Mouse (Mus musculus) heart, embryonic 14.5 days (tissue): ENCODE results near the gene Slc2a4. TPM values are rescaled to one million over a fixed set of nuclear protein-coding genes. Genes with fewer than 3 reads are reported as not detected.

Experiments
- ATAC-seq: fragments of 200-750 bp; cut with Nextera tagmentation; 2 replicates; pipeline ENCODE4 v1.8.0; 2017; ENCODE audit warnings: low read depth, moderate TSS enrichment; ENCODE audit not compliant: insufficient number of reproducible peaks, insufficient read depth, low FRiP score
- H3K27ac ChIP-seq, 2 experiments: fragments of 200-500 bp in 1 of 2; fragments of 300-500 bp in 1 of 2; sonication (generic) in 1 of 2; replicated peaks in 1 of 2; 2 replicates each; pipeline ENCODE4 v1.5.1; 2012 to 2014; ENCODE audit warnings: low read depth in 2 of 2, low read length in 2 of 2, control low read depth in 1 of 2, mild to moderate bottlenecking in 1 of 2, mixed read lengths in 1 of 2; ENCODE audit not compliant: control insufficient read depth in 1 of 2, insufficient read depth in 1 of 2
- H3K27me3 ChIP-seq: fragments of 300-500 bp; sonication (generic); 2 replicates; pipeline ENCODE4 v1.6.1; 2014; ENCODE audit warnings: mild to moderate bottlenecking, low read length, control low read depth; ENCODE audit not compliant: control insufficient read depth, insufficient read depth
- H3K36me3 ChIP-seq: fragments of 300-500 bp; sonication (generic); 2 replicates; pipeline ENCODE4 v1.6.1; 2014; ENCODE audit warnings: mild to moderate bottlenecking, control low read depth, low read length, mixed read lengths; ENCODE audit not compliant: control insufficient read depth, insufficient read depth
- H3K4me1 ChIP-seq, 2 experiments: fragments of 200-500 bp in 1 of 2; fragments of 300-500 bp in 1 of 2; sonication (generic) in 1 of 2; 2 replicates each; pipeline ENCODE4 v1.6.1; 2012 to 2014; ENCODE audit warnings: low read length in 2 of 2, control low read depth in 1 of 2, mixed read lengths in 1 of 2; ENCODE audit not compliant: control insufficient read depth in 2 of 2, insufficient read depth in 2 of 2
- H3K4me2 ChIP-seq: fragments of 300-500 bp; sonication (generic); 2 replicates; pipeline ENCODE4 v1.6.1; 2014; ENCODE audit warnings: mild to moderate bottlenecking, low read length
- H3K4me3 ChIP-seq, 2 experiments: fragments of 200-500 bp in 1 of 2; fragments of 300-500 bp in 1 of 2; sonication (generic) in 1 of 2; 2 replicates each; pipeline ENCODE4 v1.5.1; 2012 to 2014; ENCODE audit warnings: low read length in 2 of 2, mild to moderate bottlenecking in 2 of 2, control low read depth in 1 of 2, low read depth in 1 of 2, moderate library complexity in 1 of 2; ENCODE audit not compliant: control insufficient read depth in 1 of 2, insufficient read depth in 1 of 2
- H3K9ac ChIP-seq: fragments of 300-500 bp; sonication (generic); 2 replicates; pipeline ENCODE4 v1.6.1; 2014; ENCODE audit warnings: mild to moderate bottlenecking, low read length
- H3K9me3 ChIP-seq: fragments of 300-500 bp; sonication (generic); 2 replicates; pipeline ENCODE4 v1.6.1; 2016; ENCODE audit warnings: low read length, control low read depth; ENCODE audit not compliant: control insufficient read depth
- WGBS: fragments of 180-500 bp; shearing (Covaris S2); extraction: QIAGEN DNeasy Blood & Tissue Kit; methylation state at CpG from one replicate; pipeline ENCODE4 v1.1.7; 2014; 5-methylcytosine and 5-hydroxymethylcytosine counted together
- polyA plus RNA-seq: library from polyadenylated mRNA; unstranded; fragments of >200 nt; fragmentation: Nextera tagmentation; extraction: Ambion mirVana; gene quantifications from 2 replicates; pipeline ENCODE4 v1.2.1, GENCODE M21; 2014

Slc2a4 gene
- polyA plus RNA-seq, 1 experiment from 2014 or later: 28.5 TPM

- Histone ChIP-seq H3K9ac (no peak overlapping the region), H3K27me3 (no peaks in the 10 kb centered on the region), H3K36me3 (peaks cover 16% of the 10 kb centered on the region), H3K4me3 (no peak overlapping the region), H3K4me2 (peak overlapping the region; percentile 76), H3K4me1 (peaks cover 5 to 16% of the 10 kb centered on the region in 2 experiments), H3K27ac (no peak overlapping the region), H3K9me3 (no peaks in the 10 kb centered on the region)
- WGBS: 64% methylated on average over 3 of the region's 3 CpGs
- ATAC-seq: no peak
These were observed 25.2 kb downstream of the Slc2a4 start for GRCm38 (mm10) chr11:69922796-69923195.

GRCm38 (mm10) chr11:69922012-69922756, 25.8 kb downstream of the Slc2a4 start:
- H3K4me3 ChIP-seq: peak overlapping the region; percentile 56 to 85
- peak overlapping the region; percentile 80 for H3K9ac ChIP-seq
- WGBS: 3% methylated on average over 12 of the region's 12 CpGs
- no peaks in the 10 kb centered on the region for H3K9me3 ChIP-seq
- no peak for ATAC-seq
- peaks cover 22% of the 10 kb centered on the region for H3K36me3 ChIP-seq
- no peaks in the 10 kb centered on the region for H3K27me3 ChIP-seq
- H3K27ac ChIP-seq: peak overlapping the region; percentile 98 to 100
- H3K4me2 ChIP-seq: peak overlapping the region; percentile 76
- peaks cover 5 to 16% of the 10 kb centered on the region in 2 experiments for H3K4me1 ChIP-seq

- Histone ChIP-seq H3K27ac (peak within 1 kb of the TSS; percentile 98 to 100), H3K4me2 (peak within 1 kb of the TSS; percentile 98), H3K9ac (peak within 1 kb of the TSS; percentile 95), H3K36me3 (peaks cover 31% of the 10 kb centered on the region), H3K4me1 (peaks cover 5 to 16% of the 10 kb centered on the region in 2 experiments), H3K4me3 (peak within 1 kb of the TSS; percentile 82 to 93), H3K27me3 (no peaks in the 10 kb centered on the region), H3K9me3 (no peaks in the 10 kb centered on the region)
- under 1% methylated on average over 78 of the region's 78 CpGs for WGBS
- ATAC-seq: peak; percentile 97
These were observed 26.6 kb downstream of the Slc2a4 start, which contains the start of gene Eif5a for GRCm38 (mm10) chr11:69921114-69922011. Gene Eif5a (minus strand): TSS chr11:69921958.

- Histone ChIP-seq H3K9ac (peak overlapping the region; percentile 95), H3K9me3 (no peaks in the 10 kb centered on the region), H3K4me3 (peak overlapping the region; percentile 82 to 93), H3K4me2 (peak overlapping the region; percentile 98), H3K27ac (peak overlapping the region; percentile 94 to 96), H3K36me3 (peaks cover 40% of the 10 kb centered on the region), H3K4me1 (peaks cover 7 to 22% of the 10 kb centered on the region in 2 experiments), H3K27me3 (no peaks in the 10 kb centered on the region)
- under 1% methylated on average over 64 of the region's 65 CpGs for WGBS
- peak; percentile 8 for ATAC-seq
These were observed 27.5 kb downstream of the Slc2a4 start for GRCm38 (mm10) chr11:69920266-69921031.

GRCm38 (mm10) chr11:69919661-69920265, 28.2 kb downstream of the Slc2a4 start:
- peak overlapping the region; percentile 82 to 93 for H3K4me3 ChIP-seq
- H3K9ac ChIP-seq: peak overlapping the region; percentile 95
- H3K27ac ChIP-seq: peak overlapping the region; percentile 94 to 96
- H3K4me1 ChIP-seq: peaks cover 11 to 28% of the 10 kb centered on the region in 2 experiments
- H3K4me2 ChIP-seq: peak overlapping the region; percentile 98
- 0% methylated on average over 17 of the region's 17 CpGs for WGBS
- no peak for ATAC-seq
- no peaks in the 10 kb centered on the region for H3K9me3 ChIP-seq
- no peaks in the 10 kb centered on the region for H3K27me3 ChIP-seq
- peaks cover 47% of the 10 kb centered on the region for H3K36me3 ChIP-seq

GRCm38 (mm10) chr11:69919053-69919452, 28.9 kb downstream of the Slc2a4 start:
- 81% methylated on average over 9 of the region's 9 CpGs for WGBS
- Histone ChIP-seq H3K36me3 (peaks cover 48% of the 10 kb centered on the region), H3K4me3 (peak overlapping the region; percentile 82 to 93; a peak in 3 of 4 replicates), H3K9me3 (no peaks in the 10 kb centered on the region), H3K4me2 (peak overlapping the region; percentile 98), H3K4me1 (peaks cover 13 to 33% of the 10 kb centered on the region in 2 experiments), H3K9ac (peak overlapping the region; percentile 95), H3K27me3 (no peaks in the 10 kb centered on the region), H3K27ac (peak overlapping the region in 1 of 2 experiments; percentile 94; a peak in 2 of 4 replicates)
- ATAC-seq: no peak
